Mouse (Mus musculus) neural tube, embryonic 13.5 days (tissue): Measurements from ENCODE around the gene Mylk3. TPM values are rescaled to one million over a fixed set of nuclear protein-coding genes. Genes with fewer than 3 reads are reported as not detected.

Experiments used
- ATAC-seq: fragments of 200-750 bp; cut with Nextera tagmentation; 2 replicates; pipeline ENCODE4 v1.8.0; 2017; ENCODE audit warnings: low read depth, mild to moderate bottlenecking, moderate TSS enrichment, moderate library complexity
- H3K27ac ChIP-seq: fragments of 300-500 bp; sonication (generic); replicated peaks from 2 replicates; pipeline ENCODE4 v1.5.1; 2015; ENCODE audit warnings: moderate library complexity, mild to moderate bottlenecking, inconsistent platforms
- H3K27me3 ChIP-seq: fragments of 300-500 bp; sonication (generic); 2 replicates; pipeline ENCODE4 v1.6.1; 2015; ENCODE audit warnings: mild to moderate bottlenecking, inconsistent platforms
- H3K36me3 ChIP-seq: fragments of 300-500 bp; sonication (generic); 2 replicates; pipeline ENCODE4 v1.6.1; 2015; ENCODE audit warnings: mild to moderate bottlenecking, inconsistent platforms
- H3K4me1 ChIP-seq: fragments of 300-500 bp; sonication (generic); replicated peaks from 2 replicates; pipeline ENCODE4 v1.6.1; 2015; ENCODE audit warnings: inconsistent platforms
- H3K4me2 ChIP-seq: fragments of 300-500 bp; sonication (generic); 2 replicates; pipeline ENCODE4 v1.6.1; 2015; ENCODE audit warnings: inconsistent platforms, mild to moderate bottlenecking, moderate library complexity
- H3K4me3 ChIP-seq: fragments of 300-500 bp; sonication (generic); 2 replicates; pipeline ENCODE4 v1.5.1; 2015; ENCODE audit warnings: mild to moderate bottlenecking, inconsistent platforms
- H3K9ac ChIP-seq: fragments of 300-500 bp; sonication (generic); 2 replicates; pipeline ENCODE4 v1.6.1; 2015; ENCODE audit warnings: moderate library complexity, mild to moderate bottlenecking, inconsistent platforms
- H3K9me3 ChIP-seq: fragments of 300-500 bp; sonication (generic); 2 replicates; pipeline ENCODE4 v1.6.1; 2016; ENCODE audit warnings: inconsistent platforms
- WGBS: fragments of 180-500 bp; shearing (Covaris S2); methylation state at CpG from one replicate; pipeline ENCODE4 v1.1.7; 2015; 5-methylcytosine and 5-hydroxymethylcytosine counted together
- polyA plus RNA-seq: library from polyadenylated mRNA; unstranded; fragments of >200 nt; fragmentation: Nextera tagmentation; extraction: Ambion mirVana; gene quantifications from 2 replicates; pipeline ENCODE4 v1.2.1, GENCODE M21; 2015

Mylk3 gene
- polyA plus RNA-seq, 1 experiment from 2014 or later = 0.47 TPM

DNA sequence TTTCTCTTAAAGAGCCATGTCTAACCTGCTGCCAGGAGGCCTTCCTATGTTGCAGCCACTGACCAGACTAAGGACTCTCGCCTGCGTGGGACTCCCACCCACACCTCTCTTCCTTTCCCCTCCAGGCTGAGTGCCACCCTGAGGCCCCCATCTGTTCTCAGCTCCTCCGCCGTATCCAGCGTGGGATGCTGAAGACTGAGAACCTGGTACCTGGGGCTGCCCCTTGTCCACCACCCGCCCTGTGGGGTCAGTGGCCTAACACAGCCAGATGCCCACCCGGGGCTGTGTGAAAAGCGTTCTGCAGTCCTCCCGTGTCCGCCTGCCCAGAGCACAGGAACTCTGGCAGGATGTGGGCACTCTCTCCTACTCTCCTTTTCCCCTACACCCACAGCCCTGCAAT is 19.8 kb upstream of the Mylk3 start:
- no peak overlapping the region for H3K27ac ChIP-seq
- no peak overlapping the region for H3K4me2 ChIP-seq
- H3K4me3 ChIP-seq = no peak overlapping the region
- H3K9ac ChIP-seq = no peak overlapping the region
- H3K27me3 ChIP-seq = no peaks in the 10 kb centered on the region
- WGBS = 45% methylated on average over 10 of the region's 10 CpGs
- H3K36me3 ChIP-seq = no peaks in the 10 kb centered on the region
- H3K9me3 ChIP-seq = no peaks in the 10 kb centered on the region
- no peak for ATAC-seq
- H3K4me1 ChIP-seq = peaks cover 9% of the 10 kb centered on the region

DNA sequence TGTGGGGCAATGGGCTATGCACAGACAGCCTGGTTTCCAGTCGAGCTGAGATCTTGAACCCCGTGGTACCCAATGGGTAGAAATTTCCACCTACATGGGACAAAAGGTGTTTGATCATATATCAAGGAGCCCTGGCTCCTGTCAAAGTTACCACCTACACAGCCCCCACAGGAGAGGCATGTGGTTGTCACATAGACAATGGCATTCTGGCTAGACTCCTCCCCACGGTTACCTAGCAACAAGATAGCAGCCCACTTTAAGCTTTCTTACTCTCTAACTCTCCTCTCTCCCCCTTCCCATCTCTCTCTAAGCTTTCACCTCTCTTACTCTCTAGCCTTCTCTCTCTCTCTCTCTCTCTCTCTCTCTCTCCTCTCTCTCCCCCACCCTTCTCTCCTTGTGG is 19.3 kb upstream of the Mylk3 start:
- 44% methylated on average over 3 of the region's 3 CpGs for WGBS
- peaks cover 9% of the 10 kb centered on the region for H3K4me1 ChIP-seq
- H3K4me3 ChIP-seq = no peak overlapping the region
- H3K27me3 ChIP-seq = no peaks in the 10 kb centered on the region
- H3K27ac ChIP-seq = no peak overlapping the region
- H3K36me3 ChIP-seq = no peaks in the 10 kb centered on the region
- no peaks in the 10 kb centered on the region for H3K9me3 ChIP-seq
- H3K9ac ChIP-seq = no peak overlapping the region
- H3K4me2 ChIP-seq = no peak overlapping the region
- no peak for ATAC-seq

DNA sequence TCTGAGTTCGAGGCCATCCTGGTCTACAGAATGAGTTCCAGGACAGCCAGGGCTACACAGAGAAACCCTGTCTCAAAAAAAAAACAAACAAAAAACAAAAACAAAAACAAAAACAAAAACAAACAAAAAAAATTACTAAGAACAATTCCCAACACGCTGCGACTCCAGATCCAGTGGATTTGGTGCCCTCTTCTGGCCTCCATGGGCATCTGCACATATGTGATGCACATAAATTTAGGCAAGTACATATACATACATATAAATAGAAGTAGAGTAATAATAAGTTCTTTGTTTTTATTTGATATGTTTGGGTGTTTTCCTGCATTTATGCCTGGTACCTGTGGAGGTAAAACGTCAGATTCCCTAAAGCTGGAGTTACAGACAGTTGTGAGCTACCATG is 12.4 kb upstream of the Mylk3 start:
- WGBS = 88% methylated on average over 4 of the region's 4 CpGs
- Histone ChIP-seq H3K9me3 (no peaks in the 10 kb centered on the region), H3K4me1 (no peaks in the 10 kb centered on the region), H3K4me2 (no peak overlapping the region), H3K9ac (no peak overlapping the region), H3K27me3 (no peaks in the 10 kb centered on the region), H3K36me3 (no peaks in the 10 kb centered on the region), H3K4me3 (no peak overlapping the region), H3K27ac (no peak overlapping the region)
- ATAC-seq = no peak

DNA sequence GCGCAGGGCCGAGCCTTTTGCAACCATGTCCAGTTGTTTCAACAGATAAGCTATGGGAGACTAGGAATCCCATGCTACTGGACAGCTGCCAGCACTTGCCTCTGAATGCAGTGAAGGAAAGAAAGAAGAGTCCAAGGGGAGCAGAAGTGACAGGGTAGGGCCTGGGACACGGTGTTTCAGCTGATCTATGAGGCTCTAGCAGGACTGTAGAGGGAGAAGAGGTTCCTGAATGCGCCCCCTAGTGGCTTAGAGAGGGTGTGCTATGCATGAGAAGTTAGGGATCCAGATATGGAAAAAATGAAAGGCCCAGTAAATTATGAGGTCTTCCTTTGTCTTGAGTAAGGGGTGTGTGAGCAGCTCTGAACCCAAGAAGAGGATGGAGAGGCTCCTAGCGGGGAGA is 11.4 kb upstream of the Mylk3 start:
- Histone ChIP-seq H3K4me3 (no peak overlapping the region), H3K36me3 (no peaks in the 10 kb centered on the region), H3K9me3 (no peaks in the 10 kb centered on the region), H3K4me2 (no peak overlapping the region), H3K27me3 (no peaks in the 10 kb centered on the region), H3K4me1 (no peaks in the 10 kb centered on the region), H3K27ac (no peak overlapping the region), H3K9ac (no peak overlapping the region)
- ATAC-seq = no peak
- 48% methylated on average over 5 of the region's 5 CpGs for WGBS

DNA sequence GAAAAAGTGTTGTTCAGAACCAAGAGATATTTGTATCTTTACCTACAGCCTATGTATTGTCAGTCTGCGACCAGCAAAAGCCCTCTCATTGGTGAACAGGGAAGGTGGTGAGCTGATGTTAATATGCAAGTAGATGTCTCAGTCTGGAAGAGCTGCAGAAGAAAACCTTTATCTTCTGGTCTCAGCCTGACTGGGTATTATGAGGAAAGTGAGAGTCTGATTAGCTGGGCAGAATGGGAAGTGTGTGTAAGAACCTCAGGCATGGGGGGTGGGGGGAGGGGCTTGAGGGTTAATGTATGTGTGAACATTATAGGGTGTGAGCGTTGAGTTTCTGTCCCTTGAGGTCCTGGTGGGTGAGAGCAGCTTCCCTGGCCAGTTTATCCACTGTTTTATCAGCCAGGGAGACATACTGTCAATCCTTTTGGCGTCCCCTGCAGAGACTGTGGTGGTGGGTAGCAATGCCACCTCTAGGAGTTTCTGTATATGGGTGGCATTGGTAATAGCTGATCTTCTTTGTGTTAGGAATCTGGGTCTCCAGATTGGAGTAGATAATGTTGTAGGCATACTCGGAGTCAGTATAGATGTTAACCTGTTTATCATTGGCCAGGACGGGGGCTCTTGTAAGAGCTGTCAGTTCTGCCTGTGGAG is 10.4 kb upstream of the Mylk3 start:
- Histone ChIP-seq H3K36me3 (no peaks in the 10 kb centered on the region), H3K9me3 (no peaks in the 10 kb centered on the region)
- 88% methylated on average over 5 of the region's 5 CpGs for WGBS

DNA sequence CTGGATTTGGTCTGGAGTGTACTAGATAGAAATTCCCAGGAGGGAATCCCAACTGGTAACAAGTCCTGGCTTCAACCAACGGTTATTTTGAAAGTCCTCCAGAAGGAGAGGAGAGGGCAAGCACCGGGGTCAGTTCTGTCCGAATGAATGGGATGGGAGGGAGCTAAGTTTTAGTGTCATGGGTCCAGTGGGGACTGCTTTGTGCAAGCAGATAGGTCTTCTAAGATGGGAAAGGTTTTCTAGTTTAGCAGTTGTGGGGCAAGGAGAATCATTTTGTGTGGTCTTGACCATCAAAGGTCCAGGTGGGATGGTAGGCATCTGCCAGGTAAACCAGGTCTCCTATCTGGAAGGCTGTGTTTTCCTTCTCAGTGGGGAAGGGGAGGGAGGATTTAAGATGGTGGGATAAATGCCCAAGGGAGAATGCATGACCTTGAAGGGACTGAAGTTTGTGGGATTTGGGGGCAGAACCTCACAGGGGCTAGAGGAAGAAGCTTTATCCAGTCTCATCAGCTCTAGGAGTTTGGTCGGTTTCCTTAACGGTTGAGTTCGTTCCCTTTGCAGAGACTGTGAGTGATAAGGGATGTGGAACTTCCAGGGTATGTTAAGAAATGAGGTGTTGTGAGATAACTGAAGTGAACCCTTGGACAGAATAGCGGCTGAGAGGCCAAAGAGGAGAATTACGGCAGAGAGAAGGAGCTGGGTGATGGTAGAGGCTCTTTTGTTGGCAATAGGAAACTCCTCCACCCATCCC is 9.7 kb upstream of the Mylk3 start:
- WGBS = 88% methylated on average over 8 of the region's 8 CpGs

More for the DNA sequence above, 10.4 kb upstream of the Mylk3 start:
- Histone ChIP-seq H3K4me1 (no peaks in the 10 kb centered on the region), H3K9ac (no peak overlapping the region), H3K4me2 (no peak overlapping the region), H3K4me3 (no peak overlapping the region), H3K27me3 (no peaks in the 10 kb centered on the region), H3K27ac (no peak overlapping the region)
- ATAC-seq = no peak

DNA sequence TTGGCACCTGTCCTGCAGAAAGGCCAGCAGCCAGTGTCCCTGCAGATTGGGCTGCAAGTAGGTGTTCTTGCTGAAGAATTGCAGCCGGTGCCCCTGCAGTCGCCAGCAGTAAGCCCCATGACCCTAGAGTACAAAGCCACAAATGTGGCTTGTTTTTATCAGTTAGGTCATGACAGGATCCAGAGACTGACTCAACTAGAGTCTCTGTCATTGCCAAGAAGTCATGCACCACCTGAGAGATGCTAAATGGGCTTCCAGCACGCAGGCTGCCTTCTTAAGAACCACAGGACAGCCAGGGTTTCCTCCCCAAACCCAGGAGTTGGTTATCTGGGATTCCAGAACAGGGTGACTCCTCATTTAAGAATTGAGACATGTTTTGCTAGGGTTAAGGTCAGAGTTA is 8.9 kb upstream of the Mylk3 start:
- 76% methylated on average over 3 of the region's 3 CpGs for WGBS
- H3K4me2 ChIP-seq = no peak overlapping the region
- no peaks in the 10 kb centered on the region for H3K36me3 ChIP-seq

More for the DNA sequence above, 9.7 kb upstream of the Mylk3 start:
- H3K9me3 ChIP-seq = no peaks in the 10 kb centered on the region
- H3K4me3 ChIP-seq = no peak overlapping the region
- H3K4me2 ChIP-seq = no peak overlapping the region
- no peak overlapping the region for H3K27ac ChIP-seq
- ATAC-seq = no peak
- H3K9ac ChIP-seq = no peak overlapping the region
- H3K36me3 ChIP-seq = no peaks in the 10 kb centered on the region
- H3K27me3 ChIP-seq = no peaks in the 10 kb centered on the region
- no peaks in the 10 kb centered on the region for H3K4me1 ChIP-seq

DNA sequence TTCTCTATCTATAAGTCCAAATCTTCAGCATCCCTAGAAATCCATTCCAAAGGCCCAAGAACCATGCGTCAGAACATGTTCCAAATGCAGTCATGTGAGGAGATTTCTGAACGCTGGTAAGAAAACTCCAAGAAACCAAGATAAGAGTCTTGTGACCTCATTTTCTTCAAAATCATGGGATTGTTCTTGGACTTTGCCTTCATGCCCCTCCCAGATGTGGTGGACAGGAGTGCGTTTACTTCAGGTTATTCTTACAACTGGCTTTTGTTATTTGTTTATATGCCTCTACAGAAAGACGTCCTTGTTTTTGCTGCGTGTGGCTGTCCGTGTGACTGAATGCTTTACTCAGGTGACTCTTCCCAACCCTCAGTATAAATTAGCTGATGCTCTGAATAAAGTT is 7.1 kb upstream of the Mylk3 start:
- H3K4me3 ChIP-seq = no peak overlapping the region
- ATAC-seq = no peak
- no peak overlapping the region for H3K9ac ChIP-seq
- 96% methylated on average over 6 of the region's 6 CpGs for WGBS
- no peaks in the 10 kb centered on the region for H3K9me3 ChIP-seq
- H3K27ac ChIP-seq = no peak overlapping the region
- H3K4me2 ChIP-seq = no peak overlapping the region
- no peaks in the 10 kb centered on the region for H3K4me1 ChIP-seq
- H3K27me3 ChIP-seq = no peaks in the 10 kb centered on the region
- H3K36me3 ChIP-seq = no peaks in the 10 kb centered on the region

More for the DNA sequence above, 8.9 kb upstream of the Mylk3 start:
- no peak overlapping the region for H3K9ac ChIP-seq
- H3K9me3 ChIP-seq = no peaks in the 10 kb centered on the region
- no peak overlapping the region for H3K27ac ChIP-seq
- H3K4me1 ChIP-seq = no peaks in the 10 kb centered on the region
- no peak for ATAC-seq
- H3K4me3 ChIP-seq = no peak overlapping the region
- H3K27me3 ChIP-seq = no peaks in the 10 kb centered on the region

DNA sequence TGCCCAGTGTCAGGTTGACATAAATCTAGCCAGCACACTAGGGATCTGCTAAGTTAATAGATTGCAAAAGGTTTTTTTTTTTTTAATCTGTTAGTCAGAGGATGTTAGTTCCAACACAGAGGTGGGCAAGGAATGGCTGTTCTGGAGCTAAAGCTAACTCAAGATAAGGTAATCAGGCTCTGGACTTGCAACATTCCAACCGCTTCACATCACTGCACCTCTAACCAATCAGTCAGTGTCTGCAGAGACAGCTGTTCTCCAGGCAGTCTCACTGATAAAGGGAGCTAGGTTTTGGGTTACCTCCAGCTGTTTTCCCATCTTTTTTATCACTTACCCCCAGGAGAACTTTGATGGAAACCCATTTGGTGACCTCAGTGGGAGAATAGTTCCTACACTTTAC is 5.3 kb upstream of the Mylk3 start:
- WGBS = 77% methylated on average over 1 of the region's 1 CpGs
- Histone ChIP-seq H3K4me1 (no peaks in the 10 kb centered on the region), H3K4me3 (no peak overlapping the region), H3K27ac (no peak overlapping the region), H3K9me3 (no peaks in the 10 kb centered on the region), H3K27me3 (no peaks in the 10 kb centered on the region), H3K4me2 (no peak overlapping the region), H3K9ac (no peak overlapping the region), H3K36me3 (no peaks in the 10 kb centered on the region)
- no peak for ATAC-seq

DNA sequence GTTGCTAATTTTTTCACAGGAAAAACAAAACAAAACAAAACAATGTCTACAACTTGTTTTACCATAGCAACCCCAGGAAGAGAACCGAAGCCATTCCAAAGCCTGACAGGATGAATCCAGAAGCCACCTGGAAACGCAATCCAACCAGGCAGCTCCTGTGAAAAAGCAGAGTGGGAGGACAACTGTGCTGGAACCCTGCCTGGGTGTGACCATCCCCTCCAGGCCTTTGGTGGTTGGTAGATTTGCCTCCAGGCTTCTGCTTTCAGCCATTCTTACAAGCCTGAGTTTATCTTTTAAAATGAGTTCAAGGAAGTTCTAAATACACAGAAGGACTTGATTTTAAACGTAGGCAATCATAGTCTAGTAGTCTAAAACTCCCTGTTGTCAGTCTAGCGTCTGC is 4.2 kb downstream of the Mylk3 start:
- H3K4me3 ChIP-seq = no peak overlapping the region
- H3K9me3 ChIP-seq = no peaks in the 10 kb centered on the region
- WGBS = 81% methylated on average over 4 of the region's 4 CpGs
- no peaks in the 10 kb centered on the region for H3K4me1 ChIP-seq
- H3K27me3 ChIP-seq = no peaks in the 10 kb centered on the region
- no peak for ATAC-seq
- H3K9ac ChIP-seq = no peak overlapping the region
- H3K4me2 ChIP-seq = no peak overlapping the region
- H3K27ac ChIP-seq = no peak overlapping the region
- H3K36me3 ChIP-seq = no peaks in the 10 kb centered on the region

DNA sequence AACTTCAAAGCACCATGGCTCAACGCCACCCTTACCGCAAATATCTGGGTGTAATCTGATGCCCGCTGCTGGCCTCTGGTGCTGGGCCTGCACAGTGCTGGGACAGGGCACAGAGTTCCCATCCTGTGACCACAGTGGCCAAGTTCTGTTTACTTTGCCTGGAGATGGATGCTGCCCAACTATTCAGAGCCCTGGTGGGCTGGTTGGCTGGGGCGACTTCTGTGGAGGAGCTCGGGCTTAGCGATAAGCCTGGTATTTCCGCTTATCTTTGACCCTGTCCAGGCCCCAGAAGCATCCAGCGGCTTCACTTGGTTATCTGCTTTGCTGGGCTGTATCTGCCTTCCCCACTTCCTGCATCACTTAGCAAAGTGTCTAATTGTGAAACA is 5.3 kb downstream of the Mylk3 start:
- no peak overlapping the region for H3K27ac ChIP-seq
- no peak overlapping the region for H3K9ac ChIP-seq
- H3K4me3 ChIP-seq = no peak overlapping the region
- H3K27me3 ChIP-seq = no peaks in the 10 kb centered on the region
- no peak for ATAC-seq
- H3K9me3 ChIP-seq = no peaks in the 10 kb centered on the region
- no peaks in the 10 kb centered on the region for H3K36me3 ChIP-seq
- H3K4me1 ChIP-seq = no peaks in the 10 kb centered on the region
- 79% methylated on average over 8 of the region's 8 CpGs for WGBS
- no peak overlapping the region for H3K4me2 ChIP-seq

DNA sequence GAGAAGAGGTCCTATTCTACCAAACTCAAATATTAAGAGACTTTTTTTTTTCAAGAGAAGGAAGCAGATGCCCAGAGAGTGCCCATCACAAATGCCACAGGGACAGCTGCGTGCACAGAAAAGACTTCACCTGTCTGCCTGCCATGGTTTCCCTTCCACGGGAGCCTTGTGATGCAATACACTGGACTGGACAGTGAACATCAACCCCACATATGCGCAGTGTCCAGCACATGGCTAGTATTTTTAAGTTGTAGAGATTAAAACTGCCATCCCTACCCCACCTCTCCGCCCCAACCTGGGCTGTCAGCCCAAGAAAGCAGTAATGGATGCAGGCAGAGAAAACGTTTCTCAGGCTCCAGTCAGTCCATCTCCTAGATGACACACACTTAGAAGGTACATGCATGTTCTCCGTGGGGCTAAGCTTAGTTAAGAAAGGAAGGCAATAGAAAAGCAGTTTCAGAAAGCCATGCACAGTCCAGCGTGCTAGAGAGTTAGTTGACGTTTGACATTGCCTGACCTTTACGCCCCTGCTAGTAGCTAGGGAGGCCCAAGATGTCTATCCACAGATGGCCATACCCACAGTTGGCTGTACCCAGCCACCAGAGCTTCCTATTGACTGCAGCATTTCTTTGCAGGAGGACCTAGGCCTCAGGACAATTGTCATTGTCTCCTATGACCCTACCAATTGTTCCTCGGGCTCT is 5.9 kb downstream of the Mylk3 start:
- no peak overlapping the region for H3K4me3 ChIP-seq
- H3K9me3 ChIP-seq = no peaks in the 10 kb centered on the region
- no peak overlapping the region for H3K27ac ChIP-seq
- no peaks in the 10 kb centered on the region for H3K27me3 ChIP-seq
- no peaks in the 10 kb centered on the region for H3K36me3 ChIP-seq
- H3K4me1 ChIP-seq = no peaks in the 10 kb centered on the region
- ATAC-seq = no peak
- no peak overlapping the region for H3K9ac ChIP-seq
- WGBS = 76% methylated on average over 10 of the region's 10 CpGs
- H3K4me2 ChIP-seq = no peak overlapping the region
